ENCODE assay signal across 17 mouse cellular contexts in the genomic region with DNA sequence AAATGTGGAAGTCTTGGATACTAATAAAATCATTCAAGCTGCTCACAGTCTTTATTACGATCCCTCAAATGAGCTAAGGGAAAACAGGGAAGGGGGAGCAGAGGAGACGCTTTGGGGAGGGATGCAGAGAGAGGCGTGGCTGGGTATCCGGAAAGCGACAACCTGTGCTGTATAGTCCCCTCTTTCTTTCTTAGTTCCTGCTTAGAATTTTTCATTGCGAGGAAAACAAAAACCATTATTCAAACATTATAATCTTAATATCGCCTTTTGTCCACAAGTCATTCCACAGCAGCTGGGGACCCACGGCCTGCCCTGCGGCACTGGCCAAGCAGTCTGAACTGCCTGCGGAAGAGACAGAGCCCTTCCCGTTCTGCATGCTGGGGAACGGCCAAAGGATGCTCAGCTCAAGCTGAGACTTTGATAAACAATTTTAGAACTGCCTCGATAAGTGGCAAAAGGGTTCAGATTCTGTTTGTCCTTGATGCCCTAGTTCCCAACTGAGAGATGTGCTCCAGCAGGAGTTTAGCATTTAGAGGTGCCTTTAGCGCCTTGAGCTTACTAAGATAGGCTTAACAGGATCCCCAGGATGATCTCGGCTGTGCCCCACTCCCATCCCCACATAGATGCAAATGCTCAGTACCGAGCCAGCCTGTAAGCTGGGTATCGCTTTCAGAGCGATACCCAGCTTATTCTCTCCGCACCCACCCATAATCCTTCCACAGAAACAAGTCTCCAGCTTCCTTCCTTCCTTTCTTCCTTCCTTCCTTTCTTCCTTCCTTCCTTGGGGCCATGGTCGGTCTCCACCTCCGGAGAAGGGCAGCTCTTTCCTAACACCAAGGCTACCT.
A peak's percentile ranks its signal among the peaks of the same experiment; 100 is the strongest.
DNase-seq lines count a peak whose midpoint lies in the region; ATAC-seq lines count a peak whose summit lies in the region.
"Had no signal": no experiment of that assay in that cellular context is flagged by ENCODE, and none has a peak within 500 bp of the region (broad histone marks: within the 10 kb centered on the region; RNA-seq: fewer than 3 reads in every experiment).

No protein-coding gene starts in this region.

- WGBS in midbrain, embryonic 11.5 days: 1% methylated on average over 21 of the region's 21 CpGs
- WGBS in midbrain, embryonic 13.5 days: under 1% methylated on average over 21 of the region's 21 CpGs
- 5% methylated on average over 21 of the region's 21 CpGs for WGBS in limb, embryonic 13.5 days

- H3K4me2 ChIP-seq in midbrain, embryonic 11.5 days: no peak overlapping the region
- H3K4me2 ChIP-seq in midbrain, embryonic 13.5 days (replicated peaks): no peak overlapping the region
- peak overlapping the region; percentile 56 for H3K4me2 ChIP-seq in limb, embryonic 13.5 days (replicated peaks)
- H3K4me2 ChIP-seq: heart, embryonic 13.5 days; liver, embryonic 12.5 days had no signal

- H3K9ac ChIP-seq in midbrain, embryonic 11.5 days (ENCODE audit: low read length): no peak overlapping the region
- no peak overlapping the region for H3K9ac ChIP-seq in midbrain, embryonic 13.5 days (replicated peaks)
- H3K9ac ChIP-seq in limb, embryonic 13.5 days: peak overlapping the region; percentile 58
- H3K9ac ChIP-seq: heart, embryonic 13.5 days; liver, embryonic 12.5 days had no signal

- DNase-seq in heart, adult 11 months: peak; percentile 60
- DNase-seq in heart, adult 8-10 months (ENCODE audit: low spot score): no peak
- peak; percentile 89 for DNase-seq in midbrain, embryonic 11.5 days (ENCODE audit: low spot score, missing footprints)
- DNase-seq in embryo, embryonic 11 days: peak; percentile 51
- no peak for DNase-seq in Muller cell, postnatal 12 days (ENCODE audit: inconsistent ontology term)
- DNase-seq in right cerebral cortex, postnatal 25 days: no peak
- DNase-seq: cerebellum, adult 2 months; cerebellum, postnatal 36 days; kidney, adult 2 months; kidney, postnatal 14 days; thymus, postnatal 14 days had no signal

- no peaks in the 10 kb centered on the region for H3K4me1 ChIP-seq in midbrain, embryonic 11.5 days (ENCODE audit: control insufficient read depth, insufficient read depth, low read length)
- no peaks in the 10 kb centered on the region for H3K4me1 ChIP-seq in midbrain, embryonic 13.5 days (replicated peaks)
- peaks cover 33% of the 10 kb centered on the region for H3K4me1 ChIP-seq in limb, embryonic 13.5 days
- H3K4me1 ChIP-seq: heart, embryonic 13.5 days; liver, embryonic 12.5 days had no signal

- ATAC-seq in midbrain, embryonic 11.5 days (ENCODE audit: low FRiP score): no peak
- ATAC-seq in midbrain, embryonic 13.5 days: no peak
- ATAC-seq in limb, embryonic 13.5 days (ENCODE audit: low FRiP score, low read depth): no peak
- ATAC-seq: hindbrain, postnatal 0 days; liver, embryonic 12.5 days; midbrain, embryonic 16.5 days had no signal

- no peaks in the 10 kb centered on the region for H3K9me3 ChIP-seq in midbrain, embryonic 11.5 days (ENCODE audit: control insufficient read depth, low read length)
- H3K9me3 ChIP-seq in midbrain, embryonic 13.5 days: no peaks in the 10 kb centered on the region
- H3K9me3 ChIP-seq in limb, embryonic 13.5 days: no peaks in the 10 kb centered on the region
- H3K9me3 ChIP-seq: heart, embryonic 13.5 days; liver, embryonic 12.5 days had no signal

- H3K27ac ChIP-seq in midbrain, embryonic 11.5 days (ENCODE audit: low read depth, low read length): no peak overlapping the region
- H3K27ac ChIP-seq in midbrain, embryonic 13.5 days: no peak overlapping the region
- H3K27ac ChIP-seq in limb, embryonic 13.5 days: peak overlapping the region; percentile 53
- H3K27ac ChIP-seq: heart, embryonic 13.5 days; hindbrain, postnatal 0 days; liver, embryonic 12.5 days had no signal

- H3K27me3 ChIP-seq in midbrain, embryonic 11.5 days (ENCODE audit: control insufficient read depth, insufficient read depth, low read length): peaks cover 86% of the 10 kb centered on the region
- peaks cover 95% of the 10 kb centered on the region for H3K27me3 ChIP-seq in midbrain, embryonic 13.5 days
- peaks cover 52% of the 10 kb centered on the region for H3K27me3 ChIP-seq in limb, embryonic 13.5 days

- H3K36me3 ChIP-seq in midbrain, embryonic 11.5 days (ENCODE audit: control insufficient read depth, insufficient read depth, low read length): no peaks in the 10 kb centered on the region
- H3K36me3 ChIP-seq in midbrain, embryonic 13.5 days: no peaks in the 10 kb centered on the region
- H3K36me3 ChIP-seq in limb, embryonic 13.5 days: no peaks in the 10 kb centered on the region
- H3K36me3 ChIP-seq: heart, embryonic 13.5 days; liver, embryonic 12.5 days had no signal

- no peak overlapping the region for H3K4me3 ChIP-seq in midbrain, embryonic 11.5 days (ENCODE audit: low read depth, low read length)
- no peak overlapping the region for H3K4me3 ChIP-seq in midbrain, embryonic 13.5 days (replicated peaks)
- H3K4me3 ChIP-seq in limb, embryonic 13.5 days: peak overlapping the region; percentile 24
- H3K4me3 ChIP-seq: heart, embryonic 13.5 days; liver, embryonic 12.5 days had no signal

Comparison
In these comparisons a context has a peak if more than half of its experiments do, and no peak if none do; other contexts are left out.
1. DNase-seq: peak in heart, adult 11 months (single experiment), midbrain, embryonic 11.5 days (single experiment) and embryo, embryonic 11 days (single experiment); none in heart, adult 8-10 months (single experiment), Muller cell, postnatal 12 days (single experiment) and right cerebral cortex, postnatal 25 days (single experiment).